Mouse (Mus musculus): ENCODE results near the gene Tmem266. TPM values are rescaled to one million over a fixed set of nuclear protein-coding genes. Genes with fewer than 3 reads are reported as not detected.

Tmem266 gene
- polyA plus RNA-seq, 1 experiment from 2014 or later: 0.17 TPM

DNA sequence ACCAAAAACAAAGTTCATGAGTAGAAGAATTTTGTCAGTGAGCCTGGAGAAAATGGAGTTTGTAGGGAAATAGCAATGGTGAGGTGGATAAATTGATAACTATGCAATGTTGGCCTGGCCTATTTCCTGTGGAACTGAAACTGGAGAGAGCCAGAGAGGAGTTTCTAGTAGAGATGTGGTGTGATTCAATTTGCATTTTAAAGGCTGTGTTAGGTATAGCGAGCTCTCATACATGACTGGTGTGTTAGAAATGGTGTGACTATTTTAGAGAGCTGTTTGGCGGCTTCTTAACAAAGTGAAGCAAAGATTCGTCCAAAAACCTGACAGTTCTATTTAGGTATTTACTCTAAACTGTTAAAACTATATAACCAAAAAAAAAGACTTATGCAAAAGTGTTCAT, 22.0 kb downstream of the Tmem266 start:
- no peaks in the 10 kb centered on the region for H3K36me3 ChIP-seq (ENCODE audit: control insufficient read depth, insufficient read depth, low read length)
- H3K9ac ChIP-seq (ENCODE audit: low read length): no peak overlapping the region
- H3K27ac ChIP-seq (replicated peaks; ENCODE audit: low read depth, low read length): no peak overlapping the region
- no peaks in the 10 kb centered on the region for H3K27me3 ChIP-seq (ENCODE audit: control insufficient read depth, insufficient read depth, low read length)
- DNase-seq (ENCODE audit: low spot score): no peak
- no peak overlapping the region for H3K4me3 ChIP-seq (ENCODE audit: low read depth, low read length)
- H3K9me3 ChIP-seq (ENCODE audit: control insufficient read depth, low read length): no peaks in the 10 kb centered on the region
- no peaks in the 10 kb centered on the region for H3K4me1 ChIP-seq (ENCODE audit: control insufficient read depth, insufficient read depth, low read length)
- WGBS: 85% methylated on average over 3 of the region's 3 CpGs
- ATAC-seq (ENCODE audit: insufficient number of reproducible peaks, low FRiP score, low TSS enrichment, low read depth): no peak
- no peak overlapping the region for H3K4me2 ChIP-seq (ENCODE audit: low read depth, severe bottlenecking)

DNA sequence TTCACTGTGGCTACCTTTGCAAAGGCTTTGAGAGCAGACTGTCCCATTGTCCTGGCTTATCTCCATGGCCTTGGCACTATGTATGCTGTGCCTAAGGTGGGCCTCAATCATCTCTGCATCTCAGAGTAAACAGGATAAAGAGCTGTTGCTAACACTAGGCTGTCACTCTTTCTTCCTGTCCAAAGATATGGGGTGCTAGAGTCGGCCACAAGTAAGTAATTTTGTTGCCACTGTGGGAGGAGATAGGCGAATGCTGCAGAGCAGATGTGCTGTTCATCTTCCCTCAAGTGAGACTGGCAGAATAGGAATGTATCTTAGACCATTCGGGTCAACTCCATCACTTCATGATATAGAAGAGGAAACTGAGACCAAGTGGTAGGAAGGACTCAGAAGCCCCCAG, 28.0 kb downstream of the Tmem266 start:
- no peak overlapping the region for H3K4me3 ChIP-seq (ENCODE audit: low read depth, low read length)
- no peak overlapping the region for H3K9ac ChIP-seq (ENCODE audit: low read length)
- no peak overlapping the region for H3K4me2 ChIP-seq (ENCODE audit: low read depth, severe bottlenecking)
- H3K27me3 ChIP-seq (ENCODE audit: control insufficient read depth, insufficient read depth, low read length): no peaks in the 10 kb centered on the region
- H3K9me3 ChIP-seq (ENCODE audit: control insufficient read depth, low read length): no peaks in the 10 kb centered on the region
- no peaks in the 10 kb centered on the region for H3K36me3 ChIP-seq (ENCODE audit: control insufficient read depth, insufficient read depth, low read length)
- no peaks in the 10 kb centered on the region for H3K4me1 ChIP-seq (ENCODE audit: control insufficient read depth, insufficient read depth, low read length)
- no peak overlapping the region for H3K27ac ChIP-seq (replicated peaks; ENCODE audit: low read depth, low read length)
- no peak for DNase-seq (ENCODE audit: low spot score)
- WGBS: 76% methylated on average over 3 of the region's 3 CpGs
- no peak for ATAC-seq (ENCODE audit: insufficient number of reproducible peaks, low FRiP score, low TSS enrichment, low read depth)

DNA sequence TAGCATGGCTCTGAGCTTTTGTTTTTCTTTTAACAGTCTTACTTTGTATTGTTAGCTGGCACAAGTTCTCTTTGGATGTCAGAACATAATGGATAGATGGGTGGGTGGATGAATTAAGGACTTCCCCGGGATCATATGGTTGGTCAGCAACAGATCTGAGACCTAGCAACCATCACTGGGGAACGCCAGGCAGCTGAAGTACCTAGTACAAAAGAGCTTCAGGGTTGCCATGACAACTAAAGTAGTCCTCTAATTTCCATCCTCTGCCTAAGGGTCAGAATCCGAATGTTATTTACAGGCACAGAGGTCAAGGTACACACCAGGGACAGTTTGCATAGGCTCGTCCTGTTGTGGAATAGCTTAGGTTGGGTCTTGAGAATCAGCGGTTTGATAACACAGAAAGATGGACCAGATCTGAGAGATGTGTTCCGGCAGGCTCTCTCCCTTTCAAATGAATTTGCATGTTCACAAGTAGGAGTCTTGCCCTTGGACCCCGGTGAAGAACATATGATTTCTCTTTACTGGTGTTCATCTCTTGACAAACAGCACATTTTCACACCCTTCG, 28.6 kb downstream of the Tmem266 start:
- Histone ChIP-seq H3K4me2 (ENCODE audit: low read depth, severe bottlenecking) (no peak overlapping the region), H3K27ac (replicated peaks; ENCODE audit: low read depth, low read length) (no peak overlapping the region), H3K9ac (ENCODE audit: low read length) (no peak overlapping the region), H3K27me3 (ENCODE audit: control insufficient read depth, insufficient read depth, low read length) (no peaks in the 10 kb centered on the region), H3K4me1 (ENCODE audit: control insufficient read depth, insufficient read depth, low read length) (no peaks in the 10 kb centered on the region), H3K36me3 (ENCODE audit: control insufficient read depth, insufficient read depth, low read length) (no peaks in the 10 kb centered on the region), H3K4me3 (ENCODE audit: low read depth, low read length) (no peak overlapping the region), H3K9me3 (ENCODE audit: control insufficient read depth, low read length) (no peaks in the 10 kb centered on the region)
- ATAC-seq (ENCODE audit: insufficient number of reproducible peaks, low FRiP score, low TSS enrichment, low read depth): no peak
- WGBS: 72% methylated on average over 8 of the region's 8 CpGs
- DNase-seq (ENCODE audit: low spot score): no peak

DNA sequence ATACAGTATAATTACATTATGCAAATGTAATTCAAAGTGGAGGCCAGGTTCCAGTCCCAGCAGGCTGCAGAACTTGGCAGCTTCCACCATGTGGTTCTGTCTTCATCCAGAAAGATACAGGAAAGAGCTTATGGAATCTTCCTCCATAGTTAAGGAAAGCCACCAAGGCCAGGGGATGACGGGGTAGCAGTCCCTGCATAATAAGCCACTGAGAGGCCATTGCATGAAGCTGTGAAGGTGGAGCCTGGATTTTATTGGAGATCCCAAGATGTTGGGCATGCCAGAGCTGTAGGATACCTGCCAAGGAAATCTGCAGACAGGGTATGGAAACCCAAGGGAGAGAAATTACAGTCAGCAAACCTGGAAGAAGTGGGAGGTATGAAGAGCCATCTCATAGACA, 30.5 kb downstream of the Tmem266 start:
- H3K27me3 ChIP-seq (ENCODE audit: control insufficient read depth, insufficient read depth, low read length): no peaks in the 10 kb centered on the region
- H3K36me3 ChIP-seq (ENCODE audit: control insufficient read depth, insufficient read depth, low read length): no peaks in the 10 kb centered on the region
- H3K4me2 ChIP-seq (ENCODE audit: low read depth, severe bottlenecking): no peak overlapping the region
- no peak overlapping the region for H3K4me3 ChIP-seq (ENCODE audit: low read depth, low read length)
- H3K4me1 ChIP-seq (ENCODE audit: control insufficient read depth, insufficient read depth, low read length): no peaks in the 10 kb centered on the region
- no peak overlapping the region for H3K9ac ChIP-seq (ENCODE audit: low read length)
- H3K9me3 ChIP-seq (ENCODE audit: control insufficient read depth, low read length): no peaks in the 10 kb centered on the region
- WGBS: 74% methylated on average over 1 of the region's 1 CpGs
- no peak for ATAC-seq (ENCODE audit: insufficient number of reproducible peaks, low FRiP score, low TSS enrichment, low read depth)
- H3K27ac ChIP-seq (replicated peaks; ENCODE audit: low read depth, low read length): no peak overlapping the region
- no peak for DNase-seq (ENCODE audit: low spot score)

DNA sequence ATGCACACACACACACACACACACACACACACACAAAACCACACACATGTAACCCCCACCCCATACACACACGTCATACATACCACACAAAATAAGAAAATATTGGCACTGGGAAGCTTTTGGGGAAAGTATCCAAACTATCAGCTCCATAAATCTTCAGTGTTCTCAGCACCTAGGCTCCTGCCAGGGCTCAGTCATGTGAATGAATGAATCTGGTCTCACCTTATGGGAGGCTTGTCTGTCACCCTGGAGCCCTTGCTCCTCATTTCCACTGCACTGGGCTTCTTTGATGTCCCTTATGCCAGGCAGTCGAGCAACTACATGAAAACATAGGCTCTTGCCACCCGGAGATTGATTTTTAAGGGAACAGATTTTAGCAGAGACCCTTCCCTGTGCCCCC, 33.7 kb downstream of the Tmem266 start:
- Histone ChIP-seq H3K27me3 (ENCODE audit: control insufficient read depth, insufficient read depth, low read length) (no peaks in the 10 kb centered on the region), H3K27ac (replicated peaks; ENCODE audit: low read depth, low read length) (no peak overlapping the region), H3K36me3 (ENCODE audit: control insufficient read depth, insufficient read depth, low read length) (no peaks in the 10 kb centered on the region), H3K4me3 (ENCODE audit: low read depth, low read length) (no peak overlapping the region), H3K9ac (ENCODE audit: low read length) (no peak overlapping the region), H3K4me1 (ENCODE audit: control insufficient read depth, insufficient read depth, low read length) (no peaks in the 10 kb centered on the region), H3K9me3 (ENCODE audit: control insufficient read depth, low read length) (no peaks in the 10 kb centered on the region), H3K4me2 (ENCODE audit: low read depth, severe bottlenecking) (no peak overlapping the region)
- DNase-seq (ENCODE audit: low spot score): no peak
- ATAC-seq (ENCODE audit: insufficient number of reproducible peaks, low FRiP score, low TSS enrichment, low read depth): no peak
- 76% methylated on average over 3 of the region's 3 CpGs for WGBS

DNA sequence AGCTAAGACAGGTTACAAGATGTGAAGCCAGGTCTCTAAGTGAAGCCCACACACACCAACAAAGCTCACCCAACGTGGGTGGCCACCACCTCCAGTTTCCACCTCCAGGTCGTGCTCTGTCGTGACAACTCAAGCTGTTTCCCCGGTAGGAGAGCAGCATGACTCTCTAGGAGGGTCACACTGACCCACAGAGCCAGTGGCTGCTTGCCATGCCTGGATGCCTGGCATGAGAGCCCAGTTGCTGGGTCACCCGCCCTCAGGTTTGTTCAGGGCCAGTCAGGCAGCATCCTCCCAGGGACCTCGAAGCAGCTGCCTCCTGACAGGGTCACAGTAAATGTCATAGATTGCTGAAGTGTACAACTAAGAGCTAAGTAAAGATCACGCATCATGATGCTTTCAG, 34.1 kb downstream of the Tmem266 start:
- H3K36me3 ChIP-seq (ENCODE audit: control insufficient read depth, insufficient read depth, low read length): no peaks in the 10 kb centered on the region
- 54% methylated on average over 7 of the region's 7 CpGs for WGBS
- H3K4me2 ChIP-seq (ENCODE audit: low read depth, severe bottlenecking): no peak overlapping the region
- H3K9ac ChIP-seq (ENCODE audit: low read length): no peak overlapping the region
- H3K9me3 ChIP-seq (ENCODE audit: control insufficient read depth, low read length): no peaks in the 10 kb centered on the region
- no peak overlapping the region for H3K27ac ChIP-seq (replicated peaks; ENCODE audit: low read depth, low read length)
- no peak overlapping the region for H3K4me3 ChIP-seq (ENCODE audit: low read depth, low read length)
- ATAC-seq (ENCODE audit: insufficient number of reproducible peaks, low FRiP score, low TSS enrichment, low read depth) (no peak), DNase-seq (ENCODE audit: low spot score) (no peak)
- H3K27me3 ChIP-seq (ENCODE audit: control insufficient read depth, insufficient read depth, low read length): no peaks in the 10 kb centered on the region
- no peaks in the 10 kb centered on the region for H3K4me1 ChIP-seq (ENCODE audit: control insufficient read depth, insufficient read depth, low read length)

DNA sequence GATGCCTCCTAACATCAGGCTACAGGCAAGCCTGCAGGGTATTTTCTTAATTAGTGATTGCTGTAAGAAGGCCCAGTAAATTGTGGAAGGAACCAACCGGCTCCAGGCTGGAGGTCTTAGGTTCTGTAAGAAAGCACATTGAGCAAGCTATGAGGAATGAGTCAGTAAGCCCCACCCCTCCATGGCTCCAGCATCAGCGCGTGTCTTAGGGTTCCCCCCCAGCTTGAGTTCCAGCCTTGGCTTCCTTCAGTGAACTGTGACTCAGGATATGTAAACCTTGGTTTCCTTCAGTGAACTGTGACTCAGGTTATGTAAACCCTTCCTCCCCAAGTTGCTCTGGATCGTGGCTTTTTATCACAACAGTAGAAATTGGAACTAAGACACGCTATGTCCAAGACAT, 35.3 kb downstream of the Tmem266 start:
- DNase-seq (ENCODE audit: low spot score) (no peak), ATAC-seq (ENCODE audit: insufficient number of reproducible peaks, low FRiP score, low TSS enrichment, low read depth) (no peak)
- no peak overlapping the region for H3K27ac ChIP-seq (replicated peaks; ENCODE audit: low read depth, low read length)
- H3K4me3 ChIP-seq (ENCODE audit: low read depth, low read length): no peak overlapping the region
- 87% methylated on average over 5 of the region's 5 CpGs for WGBS
- no peaks in the 10 kb centered on the region for H3K36me3 ChIP-seq (ENCODE audit: control insufficient read depth, insufficient read depth, low read length)
- no peak overlapping the region for H3K4me2 ChIP-seq (ENCODE audit: low read depth, severe bottlenecking)
- no peaks in the 10 kb centered on the region for H3K4me1 ChIP-seq (ENCODE audit: control insufficient read depth, insufficient read depth, low read length)
- no peaks in the 10 kb centered on the region for H3K27me3 ChIP-seq (ENCODE audit: control insufficient read depth, insufficient read depth, low read length)
- no peak overlapping the region for H3K9ac ChIP-seq (ENCODE audit: low read length)
- H3K9me3 ChIP-seq (ENCODE audit: control insufficient read depth, low read length): no peaks in the 10 kb centered on the region

DNA sequence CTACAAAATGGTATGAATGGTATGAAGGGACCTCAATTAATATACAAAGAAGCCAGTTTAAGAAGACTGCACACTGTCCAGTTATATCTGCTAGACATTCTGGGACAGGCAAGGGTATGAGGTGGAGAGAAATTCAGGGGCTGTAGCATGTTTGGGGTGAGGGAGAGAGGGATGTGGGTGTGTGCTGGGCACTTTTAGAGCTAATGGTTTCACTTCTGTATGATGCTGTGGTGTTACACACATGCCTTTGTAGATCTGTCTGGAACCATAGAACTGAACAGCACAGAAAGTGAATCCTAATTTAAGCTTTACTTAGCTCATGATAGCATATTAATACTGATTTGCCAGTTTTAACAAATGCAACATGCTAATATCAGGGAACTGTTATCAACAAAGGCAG, 37.0 kb downstream of the Tmem266 start:
- H3K9me3 ChIP-seq (ENCODE audit: control insufficient read depth, low read length): no peaks in the 10 kb centered on the region

DNA sequence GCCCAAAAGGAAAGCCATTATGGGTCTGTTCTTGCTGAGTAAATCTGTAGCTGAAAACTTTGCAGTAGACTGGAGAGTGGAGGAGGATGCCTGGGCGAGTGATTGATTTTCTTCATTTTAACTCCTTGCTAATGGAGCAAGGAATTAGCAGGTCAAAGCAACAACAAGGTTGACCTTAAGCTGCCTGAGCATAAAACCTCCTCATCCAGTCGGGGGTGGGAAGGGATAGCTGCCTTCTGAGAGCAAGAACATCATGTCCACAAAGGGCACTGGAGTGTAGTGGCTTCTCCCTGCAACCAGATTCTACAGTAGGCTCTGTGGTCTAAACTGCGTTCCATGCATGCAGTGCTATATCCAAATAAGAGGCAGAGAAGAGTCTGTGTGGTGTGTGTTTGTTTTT, 41.3 kb downstream of the Tmem266 start:
- no peak for DNase-seq (ENCODE audit: low spot score)
- no peak overlapping the region for H3K4me2 ChIP-seq (ENCODE audit: low read depth, severe bottlenecking)
- no peak overlapping the region for H3K9ac ChIP-seq (ENCODE audit: low read length)
- no peak overlapping the region for H3K27ac ChIP-seq (replicated peaks; ENCODE audit: low read depth, low read length)
- WGBS: 39% methylated on average over 3 of the region's 3 CpGs
- no peaks in the 10 kb centered on the region for H3K36me3 ChIP-seq (ENCODE audit: control insufficient read depth, insufficient read depth, low read length)
- no peaks in the 10 kb centered on the region for H3K9me3 ChIP-seq (ENCODE audit: control insufficient read depth, low read length)
- H3K27me3 ChIP-seq (ENCODE audit: control insufficient read depth, insufficient read depth, low read length): no peaks in the 10 kb centered on the region
- ATAC-seq (ENCODE audit: insufficient number of reproducible peaks, low FRiP score, low TSS enrichment, low read depth): no peak
- H3K4me1 ChIP-seq (ENCODE audit: control insufficient read depth, insufficient read depth, low read length): no peaks in the 10 kb centered on the region
- no peak overlapping the region for H3K4me3 ChIP-seq (ENCODE audit: low read depth, low read length)

More for the DNA sequence above, 37.0 kb downstream of the Tmem266 start:
- H3K27me3 ChIP-seq (ENCODE audit: control insufficient read depth, insufficient read depth, low read length): no peaks in the 10 kb centered on the region
- H3K4me3 ChIP-seq (ENCODE audit: low read depth, low read length): no peak overlapping the region
- H3K4me1 ChIP-seq (ENCODE audit: control insufficient read depth, insufficient read depth, low read length): no peaks in the 10 kb centered on the region
- H3K4me2 ChIP-seq (ENCODE audit: low read depth, severe bottlenecking): no peak overlapping the region
- ATAC-seq (ENCODE audit: insufficient number of reproducible peaks, low FRiP score, low TSS enrichment, low read depth) (no peak), DNase-seq (ENCODE audit: low spot score) (no peak)
- no peak overlapping the region for H3K9ac ChIP-seq (ENCODE audit: low read length)
- no peak overlapping the region for H3K27ac ChIP-seq (replicated peaks; ENCODE audit: low read depth, low read length)
- H3K36me3 ChIP-seq (ENCODE audit: control insufficient read depth, insufficient read depth, low read length): no peaks in the 10 kb centered on the region

All from limb, embryonic 11.5 days (tissue).